Mouse (Mus musculus): ENCODE measurements around the gene Mzf1.

- no peak for TF ChIP-seq CTCF (IDR thresholded peaks at IDR 0.05)
- no peak for TF ChIP-seq POLR2A (IDR thresholded peaks at IDR 0.05; ENCODE audit: insufficient read depth, low read depth, low read length)
Measured at GRCm38 (mm10) chr7:13001584-13001983, 53.0 kb downstream of the Mzf1 start.
